Mouse (Mus musculus): ENCODE results near the gene Cdc42se1. TPM values are rescaled to one million over a fixed set of nuclear protein-coding genes. Genes with fewer than 3 reads are reported as not detected.

The Cdc42se1 gene
- polyA plus RNA-seq, 1 experiment, result 128 TPM

- Histone ChIP-seq H3K4me1 (ENCODE audit: control insufficient read depth, insufficient read depth, low read length) (peaks cover 46% of the 10 kb centered on the region), H3K4me3 (ENCODE audit: insufficient read depth, low read length) (peak within 1 kb of the TSS; percentile 82), H3K27ac (ENCODE audit: insufficient read depth, low read depth, low read length) (peak within 1 kb of the TSS; percentile 89)
- TF ChIP-seq POLR2A (IDR thresholded peaks at IDR 0.05; ENCODE audit: borderline replicate concordance, low read depth, low read length), result no peak
- TF ChIP-seq CTCF (IDR thresholded peaks at IDR 0.05; ENCODE audit: low read depth, low read length), result no peak
Observed at GRCm38 (mm10) chr3:95281216-95282126, 52.9 kb downstream of the Cdc42se1 start, which contains the start of the genes Mindy1 and Prune1. Mindy1 (plus strand) TSS chr3:95281345. Prune1 (minus strand) TSS chr3:95282076.

- Histone ChIP-seq H3K4me3 (ENCODE audit: insufficient read depth, low read length) (peak overlapping the region; percentile 82), H3K4me1 (ENCODE audit: control insufficient read depth, insufficient read depth, low read length) (peaks cover 38% of the 10 kb centered on the region), H3K27ac (ENCODE audit: insufficient read depth, low read depth, low read length) (peak overlapping the region; percentile 89)
- TF ChIP-seq POLR2A (IDR thresholded peaks at IDR 0.05; ENCODE audit: borderline replicate concordance, low read depth, low read length) (no peak), CTCF (IDR thresholded peaks at IDR 0.05; ENCODE audit: low read depth, low read length) (no peak)
Observed at GRCm38 (mm10) chr3:95282381-95282864, 53.9 kb downstream of the Cdc42se1 start.

- H3K4me1 ChIP-seq (ENCODE audit: control insufficient read depth, insufficient read depth, low read length), result peaks cover 42% of the 10 kb centered on the region
- H3K4me3 ChIP-seq (ENCODE audit: insufficient read depth, low read length), result peak overlapping the region; percentile 82
- no peak for TF ChIP-seq POLR2A (IDR thresholded peaks at IDR 0.05; ENCODE audit: borderline replicate concordance, low read depth, low read length)
- TF ChIP-seq CTCF (IDR thresholded peaks at IDR 0.05; ENCODE audit: low read depth, low read length), result no peak
- peak overlapping the region; percentile 89 for H3K27ac ChIP-seq (ENCODE audit: insufficient read depth, low read depth, low read length)
Observed at GRCm38 (mm10) chr3:95282865-95283588, 54.5 kb downstream of the Cdc42se1 start.

GRCm38 (mm10) chr3:95283589-95283941, 55.0 kb downstream of the Cdc42se1 start:
- peak overlapping the region; percentile 82 for H3K4me3 ChIP-seq (ENCODE audit: insufficient read depth, low read length)
- TF ChIP-seq POLR2A (IDR thresholded peaks at IDR 0.05; ENCODE audit: borderline replicate concordance, low read depth, low read length) (no peak), CTCF (IDR thresholded peaks at IDR 0.05; ENCODE audit: low read depth, low read length) (no peak)
- peak overlapping the region; percentile 89 for H3K27ac ChIP-seq (ENCODE audit: insufficient read depth, low read depth, low read length)
- H3K4me1 ChIP-seq (ENCODE audit: control insufficient read depth, insufficient read depth, low read length), result peaks cover 41% of the 10 kb centered on the region

- peaks cover 40% of the 10 kb centered on the region for H3K4me1 ChIP-seq (ENCODE audit: control insufficient read depth, insufficient read depth, low read length)
- H3K4me3 ChIP-seq (ENCODE audit: insufficient read depth, low read length), result peak overlapping the region; percentile 82
- TF ChIP-seq CTCF (IDR thresholded peaks at IDR 0.05; ENCODE audit: low read depth, low read length), result no peak
- TF ChIP-seq POLR2A (IDR thresholded peaks at IDR 0.05; ENCODE audit: borderline replicate concordance, low read depth, low read length), result no peak
- H3K27ac ChIP-seq (ENCODE audit: insufficient read depth, low read depth, low read length), result peak overlapping the region; percentile 89
Observed at GRCm38 (mm10) chr3:95284062-95284461, 55.5 kb downstream of the Cdc42se1 start.

GRCm38 (mm10) chr3:95284501-95285281, 56.2 kb downstream of the Cdc42se1 start:
- H3K4me1 ChIP-seq (ENCODE audit: control insufficient read depth, insufficient read depth, low read length), result peaks cover 41% of the 10 kb centered on the region
- TF ChIP-seq POLR2A (IDR thresholded peaks at IDR 0.05; ENCODE audit: borderline replicate concordance, low read depth, low read length) (no peak), CTCF (IDR thresholded peaks at IDR 0.05; ENCODE audit: low read depth, low read length) (no peak)
- peak overlapping the region; percentile 82; the same call in 1 of the 2 replicates for H3K4me3 ChIP-seq (ENCODE audit: insufficient read depth, low read length)
- no peak overlapping the region for H3K27ac ChIP-seq (ENCODE audit: insufficient read depth, low read depth, low read length)

- Histone ChIP-seq H3K4me1 (ENCODE audit: control insufficient read depth, insufficient read depth, low read length) (peaks cover 38% of the 10 kb centered on the region), H3K27ac (ENCODE audit: insufficient read depth, low read depth, low read length) (no peak overlapping the region), H3K4me3 (ENCODE audit: insufficient read depth, low read length) (no peak overlapping the region)
- no peak for TF ChIP-seq POLR2A (IDR thresholded peaks at IDR 0.05; ENCODE audit: borderline replicate concordance, low read depth, low read length)
- TF ChIP-seq CTCF (IDR thresholded peaks at IDR 0.05; ENCODE audit: low read depth, low read length), result no peak
Observed at GRCm38 (mm10) chr3:95285390-95285789, 56.9 kb downstream of the Cdc42se1 start.

Other genes starting within 250 kb of the Cdc42se1 start
- gene Zfp687, start 213.3 kb upstream of the Cdc42se1 start, polyA plus RNA-seq (2012; ENCODE audit: insufficient read depth, insufficient read length, missing spikeins), result 10.5 and 12.7 TPM in 2 replicates
- gene Psmd4, start 186.1 kb upstream of the Cdc42se1 start, polyA plus RNA-seq (2012; ENCODE audit: insufficient read depth, insufficient read length, missing spikeins), result 136 and 148 TPM in 2 replicates
- 23.4 and 27.8 TPM in 2 replicates for gene Pip5k1a, start 121.8 kb upstream of the Cdc42se1 start, polyA plus RNA-seq (2012; ENCODE audit: insufficient read depth, insufficient read length, missing spikeins)
- gene Vps72, start 117.7 kb upstream of the Cdc42se1 start, polyA plus RNA-seq (2012; ENCODE audit: insufficient read depth, insufficient read length, missing spikeins), result 54.8 and 57.4 TPM in 2 replicates
- 0.60 TPM in 1 of 2 replicates, not detected in the other for gene Tmod4, start 104.3 kb upstream of the Cdc42se1 start, polyA plus RNA-seq (2012; ENCODE audit: insufficient read depth, insufficient read length, missing spikeins)
- 88.6 and 112 TPM in 2 replicates for gene Scnm1, start 94.7 kb upstream of the Cdc42se1 start, polyA plus RNA-seq (2012; ENCODE audit: insufficient read depth, insufficient read length, missing spikeins)
- 5.6 and 6.0 TPM in 2 replicates for gene Lysmd1, start 94.6 kb upstream of the Cdc42se1 start, polyA plus RNA-seq (2012; ENCODE audit: insufficient read depth, insufficient read length, missing spikeins)
- gene Tnfaip8l2, start 86.4 kb upstream of the Cdc42se1 start, polyA plus RNA-seq (2012; ENCODE audit: insufficient read depth, insufficient read length, missing spikeins), result 235 and 240 TPM in 2 replicates
- 1.2 and 1.5 TPM in 2 replicates for gene Sema6c, start 68.3 kb upstream of the Cdc42se1 start, polyA plus RNA-seq (2012; ENCODE audit: insufficient read depth, insufficient read length, missing spikeins)
- 36.4 and 38.8 TPM in 2 replicates for gene Gabpb2, start 10.8 kb upstream of the Cdc42se1 start, polyA plus RNA-seq (2012; ENCODE audit: insufficient read depth, insufficient read length, missing spikeins)
- 19.7 and 23.3 TPM in 2 replicates for gene Mllt11, start 3.4 kb downstream of the Cdc42se1 start, polyA plus RNA-seq (2012; ENCODE audit: insufficient read depth, insufficient read length, missing spikeins)
- not detected in 2 replicates for gene Gm128, start 12.9 kb downstream of the Cdc42se1 start, polyA plus RNA-seq (2012; ENCODE audit: insufficient read depth, insufficient read length, missing spikeins)
- not detected in 2 replicates for gene Bnipl, start 22.5 kb downstream of the Cdc42se1 start, polyA plus RNA-seq (2012; ENCODE audit: insufficient read depth, insufficient read length, missing spikeins)
- gene Mindy1, start 52.6 kb downstream of the Cdc42se1 start, polyA plus RNA-seq (2012; ENCODE audit: insufficient read depth, insufficient read length, missing spikeins), result 50.7 and 70.7 TPM in 2 replicates
- gene Prune1, start 53.3 kb downstream of the Cdc42se1 start, polyA plus RNA-seq (2012; ENCODE audit: insufficient read depth, insufficient read length, missing spikeins), result 15.6 and 16.6 TPM in 2 replicates
- gene Anxa9, start 78.4 kb downstream of the Cdc42se1 start, polyA plus RNA-seq (2012; ENCODE audit: insufficient read depth, insufficient read length, missing spikeins), result 11.1 and 15.4 TPM in 2 replicates
- gene Cers2, start 86.1 kb downstream of the Cdc42se1 start, polyA plus RNA-seq (2012; ENCODE audit: insufficient read depth, insufficient read length, missing spikeins), result 173 and 186 TPM in 2 replicates
- gene Setdb1, start 128.5 kb downstream of the Cdc42se1 start, polyA plus RNA-seq (2012; ENCODE audit: insufficient read depth, insufficient read length, missing spikeins), result 34.2 and 37.2 TPM in 2 replicates
- gene 4930558C23Rik, start 174.1 kb downstream of the Cdc42se1 start, polyA plus RNA-seq (2012; ENCODE audit: insufficient read depth, insufficient read length, missing spikeins), result not detected in 2 replicates
- 41.9 and 43.3 TPM in 2 replicates for gene Arnt, start 205.7 kb downstream of the Cdc42se1 start, polyA plus RNA-seq (2012; ENCODE audit: insufficient read depth, insufficient read length, missing spikeins)

Measured in bone marrow macrophage, adult 2 months (primary cell).